Mouse (Mus musculus) bone marrow macrophage, adult 2 months (primary cell): ENCODE results near the gene Sacs.

Experiments used
- CTCF ChIP-seq: IDR thresholded peaks from 2 replicates; pipeline ENCODE4 v1.5.1; 2012; ENCODE audit warnings: low read depth, mild to moderate bottlenecking, low read length, moderate library complexity
- POLR2A ChIP-seq: IDR thresholded peaks from 2 replicates; pipeline ENCODE4 v1.6.1; 2012; ENCODE audit warnings: mild to moderate bottlenecking, low read depth, low read length, borderline replicate concordance

GRCm38 (mm10) chr14:61246444-61246843, 108.2 kb downstream of the Sacs start:
- TF ChIP-seq CTCF (no peak), POLR2A (no peak)
